Mouse (Mus musculus) liver (tissue): ENCODE data around the gene Thap7.
A peak's percentile ranks its signal among the peaks of the same experiment; 100 is the strongest.
"Not testable (repeated sequence)": the region's sequence is repeated elsewhere in the genome, so short reads cannot be mapped to it uniquely, and the experiment has no call there.

Experiments used
- DNase-seq: peaks from one replicate; pipeline ENCODE4 v3.0.0-alpha.2; 2020; ENCODE audit warnings: mixed read lengths

Gene Thap7

GRCm38 (mm10) chr16:17529981-17530586, 852 bp downstream of the Thap7 start:
- DNase-seq, result peak; percentile 25

- DNase-seq, result no peak
These were observed 2.7 kb downstream of the Thap7 start for GRCm38 (mm10) chr16:17528276-17528675.

- DNase-seq, result no peak
These were observed 3.3 kb downstream of the Thap7 start for GRCm38 (mm10) chr16:17527606-17528005.

- no peak for DNase-seq
These were observed 4.7 kb downstream of the Thap7 start for GRCm38 (mm10) chr16:17526223-17526622.

GRCm38 (mm10) chr16:17525524-17525923, 5.4 kb downstream of the Thap7 start:
- no peak for DNase-seq

- DNase-seq, result no peak
These were observed 6.8 kb downstream of the Thap7 start for GRCm38 (mm10) chr16:17524156-17524555.

- DNase-seq, result no peak
These were observed 12.0 kb downstream of the Thap7 start for GRCm38 (mm10) chr16:17518910-17519309.

GRCm38 (mm10) chr16:17511431-17511830, 19.5 kb downstream of the Thap7 start:
- no peak for DNase-seq

GRCm38 (mm10) chr16:17510686-17511085, 20.2 kb downstream of the Thap7 start:
- no peak for DNase-seq

GRCm38 (mm10) chr16:17510143-17510542, 20.8 kb downstream of the Thap7 start:
- DNase-seq, result no peak

- no peak for DNase-seq
These were observed 21.7 kb downstream of the Thap7 start for GRCm38 (mm10) chr16:17509240-17509597.

- peak; percentile 91 for DNase-seq
These were observed 22.2 kb downstream of the Thap7 start, which contains the start of gene Lztr1 for GRCm38 (mm10) chr16:17508546-17509239. Lztr1 (plus strand) TSS chr16:17508688.

GRCm38 (mm10) chr16:17508031-17508430, 22.9 kb downstream of the Thap7 start:
- DNase-seq, result not testable (repeated sequence)

- DNase-seq, result no peak
These were observed 23.9 kb downstream of the Thap7 start for GRCm38 (mm10) chr16:17507018-17507552.

GRCm38 (mm10) chr16:17502681-17503080, 28.3 kb downstream of the Thap7 start:
- DNase-seq, result no peak

- DNase-seq, result no peak
These were observed 31.6 kb downstream of the Thap7 start for GRCm38 (mm10) chr16:17499249-17499883.

- DNase-seq, result peak; percentile 25
These were observed 34.2 kb downstream of the Thap7 start for GRCm38 (mm10) chr16:17496499-17497305.

GRCm38 (mm10) chr16:17491896-17492561, 38.9 kb downstream of the Thap7 start:
- DNase-seq, result no peak

GRCm38 (mm10) chr16:17491154-17491553, 39.8 kb downstream of the Thap7 start:
- no peak for DNase-seq

GRCm38 (mm10) chr16:17489469-17490111, 41.3 kb downstream of the Thap7 start, which contains the start of gene Aifm3:
Aifm3 (plus strand) TSS chr16:17489611.
- peak; percentile 69 for DNase-seq
